Mouse (Mus musculus) left cerebral cortex, adult 18-20 months (tissue): ENCODE measurements at regions not wholly inside any gene's neighbourhood (a gene's known extent, or its start where the extent isn't known, plus 50 kb on each side); places are given as distances from the start of the nearest gene placed in this dataset.

Experiments
- DNase-seq, 2 experiments: peaks; one replicate each; pipeline ENCODE4 v3.0.0; 2021 to 2022; ENCODE audit warnings: low spot score in 2 of 2, mixed read lengths in 1 of 2

DNA sequence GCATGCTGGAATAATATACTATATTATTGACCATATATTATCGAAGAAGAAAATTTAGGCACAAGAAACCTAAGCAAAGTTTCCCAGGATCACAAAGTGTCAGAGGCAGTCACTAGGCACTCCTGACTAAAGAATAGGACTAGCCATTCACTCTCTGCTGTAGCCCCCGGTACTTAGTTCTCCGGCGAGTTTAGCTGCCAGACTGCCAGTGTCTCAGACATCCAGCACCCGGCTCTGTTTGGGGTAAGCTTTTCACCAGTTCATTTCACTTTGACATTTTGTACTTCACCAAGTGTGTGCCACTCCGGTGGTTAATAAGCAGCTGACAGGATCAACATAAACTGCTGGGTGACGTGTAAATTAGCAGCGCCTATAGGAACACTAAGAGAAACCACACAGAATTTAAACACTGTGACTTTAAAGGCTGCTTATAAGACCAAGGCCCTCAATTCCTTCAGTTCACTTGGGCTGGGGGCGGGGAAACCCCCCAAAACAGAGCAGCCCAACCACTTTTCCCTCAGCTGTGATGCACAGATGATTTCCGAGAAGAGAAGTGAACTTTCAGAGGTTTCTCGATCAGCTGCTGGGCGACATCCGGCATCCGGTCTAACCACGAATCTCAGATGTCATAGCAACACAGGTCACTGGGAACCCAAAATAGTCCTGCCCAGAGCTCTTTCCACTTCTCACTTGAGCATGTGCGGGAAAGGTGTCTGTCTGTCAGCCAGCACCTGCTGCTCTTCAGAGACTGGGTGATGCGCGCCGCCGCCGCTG lies 234.3 kb downstream of the Gm5426 start:
- DNase-seq, result peak in 1 of 2 experiments; percentile 14

GRCm38 (mm10) chr10:96371321-96371653 lies 234.9 kb downstream of the Gm5426 start:
- no peak for DNase-seq

- no peak for DNase-seq
These were observed 236.4 kb downstream of the Gm5426 start for GRCm38 (mm10) chr10:96372616-96373346.

GRCm38 (mm10) chr10:96373481-96373880 lies 237.1 kb downstream of the Gm5426 start:
- DNase-seq, result no peak

GRCm38 (mm10) chr10:96374293-96375069 lies 238.1 kb downstream of the Gm5426 start:
- DNase-seq, result no peak

DNA sequence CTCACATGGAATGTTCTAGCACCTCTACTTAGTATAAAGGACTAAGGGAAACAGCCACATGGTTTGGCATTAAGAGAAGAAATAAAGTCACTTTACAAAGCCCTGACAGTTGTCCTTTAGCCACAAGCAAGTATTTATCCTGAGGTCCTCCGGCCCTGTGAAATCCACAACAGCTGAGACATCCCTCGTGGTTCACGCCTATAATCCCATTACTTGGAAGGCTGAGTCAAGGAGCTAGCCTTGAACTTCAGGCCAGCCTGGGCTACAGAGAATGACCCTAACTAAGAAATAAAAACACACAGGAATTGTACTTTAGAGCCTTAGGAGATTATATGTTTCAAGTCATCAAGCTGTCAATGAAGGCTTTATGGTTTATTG lies 238.7 kb downstream of the Gm5426 start:
- DNase-seq, result no peak

DNA sequence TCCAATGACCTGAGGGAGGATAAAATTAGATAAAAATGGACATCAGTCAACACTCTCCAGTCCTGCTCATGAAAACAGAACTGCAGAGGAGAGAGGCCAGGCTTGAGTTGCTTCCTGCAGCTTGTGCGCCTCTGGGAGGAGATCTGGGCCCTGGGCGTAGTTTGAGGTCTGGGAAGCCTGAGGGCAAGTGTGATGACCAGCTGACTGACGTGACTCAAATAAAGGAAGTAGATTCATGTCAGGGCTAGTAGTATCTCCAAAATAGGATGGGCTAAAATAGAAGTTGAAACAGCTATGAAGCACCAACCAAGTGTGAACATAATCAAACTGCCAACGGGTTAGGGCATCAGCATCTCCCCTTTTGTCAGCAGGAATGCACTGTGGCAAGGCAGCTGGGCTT lies 239.3 kb upstream of the Btg1 start:
- DNase-seq, result no peak

DNA sequence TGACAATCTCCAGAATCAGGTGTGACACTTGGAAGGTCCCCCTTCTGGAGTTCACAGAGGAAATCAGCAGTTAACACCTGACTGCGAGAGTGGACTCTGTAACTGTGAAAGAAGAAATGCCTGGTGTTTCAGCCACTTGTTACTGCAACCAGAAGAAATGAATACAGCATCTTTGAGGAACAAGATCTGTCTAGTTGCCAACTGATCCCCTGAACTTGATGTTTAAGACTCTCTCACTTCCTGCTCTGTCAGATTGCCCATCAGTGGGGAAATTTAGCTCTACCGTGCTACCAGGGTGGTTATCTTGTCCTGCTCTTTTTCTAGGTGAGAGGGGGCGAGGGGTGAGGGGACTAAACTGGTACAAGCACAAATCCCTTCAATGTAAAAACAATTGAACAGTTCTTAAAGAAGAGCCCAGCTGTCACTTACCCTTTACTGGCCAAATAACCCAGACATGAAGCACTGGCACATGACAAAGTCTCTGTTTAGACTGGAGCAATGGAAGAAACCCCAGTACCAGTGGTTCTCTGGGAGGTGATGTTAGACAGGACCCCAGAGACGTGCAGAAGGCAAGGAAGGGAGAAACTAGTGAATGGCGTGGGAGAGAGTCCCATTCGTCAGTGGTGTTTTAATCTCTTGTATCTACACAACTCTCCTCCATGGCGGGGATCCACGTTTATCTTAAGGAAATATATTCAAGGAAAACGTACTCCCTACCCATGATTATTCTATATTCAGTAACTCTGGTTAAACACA lies 237.6 kb upstream of the Btg1 start:
- DNase-seq, result no peak

GRCm38 (mm10) chr10:96381664-96382063 lies 235.1 kb upstream of the Btg1 start:
- no peak for DNase-seq

GRCm38 (mm10) chr10:96391748-96392147 lies 225.1 kb upstream of the Btg1 start:
- DNase-seq, result no peak

DNA sequence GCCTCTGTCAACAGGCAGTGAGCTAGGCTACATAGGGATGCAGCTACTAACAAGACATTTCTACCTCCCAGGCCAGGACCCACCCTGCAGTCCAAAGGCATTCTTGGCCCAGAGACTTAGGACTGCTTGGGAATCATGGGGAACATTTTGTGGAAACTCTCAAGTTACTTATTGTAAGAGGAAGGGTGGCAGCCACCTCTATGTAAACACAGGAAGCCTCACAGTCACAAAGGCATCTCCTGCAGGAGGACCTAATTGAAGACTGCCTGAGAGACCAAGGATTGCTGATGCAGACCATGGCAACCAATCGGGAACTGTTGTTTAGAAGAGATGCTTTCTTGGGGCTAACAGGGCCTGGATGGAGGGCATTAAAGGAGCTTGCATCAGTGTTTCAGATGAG lies 224.0 kb upstream of the Btg1 start:
- DNase-seq, result no peak

- DNase-seq, result no peak
These were observed 222.6 kb upstream of the Btg1 start for GRCm38 (mm10) chr10:96394210-96394609.

- DNase-seq, result no peak
These were observed 221.8 kb upstream of the Btg1 start for GRCm38 (mm10) chr10:96395017-96395416.

DNA sequence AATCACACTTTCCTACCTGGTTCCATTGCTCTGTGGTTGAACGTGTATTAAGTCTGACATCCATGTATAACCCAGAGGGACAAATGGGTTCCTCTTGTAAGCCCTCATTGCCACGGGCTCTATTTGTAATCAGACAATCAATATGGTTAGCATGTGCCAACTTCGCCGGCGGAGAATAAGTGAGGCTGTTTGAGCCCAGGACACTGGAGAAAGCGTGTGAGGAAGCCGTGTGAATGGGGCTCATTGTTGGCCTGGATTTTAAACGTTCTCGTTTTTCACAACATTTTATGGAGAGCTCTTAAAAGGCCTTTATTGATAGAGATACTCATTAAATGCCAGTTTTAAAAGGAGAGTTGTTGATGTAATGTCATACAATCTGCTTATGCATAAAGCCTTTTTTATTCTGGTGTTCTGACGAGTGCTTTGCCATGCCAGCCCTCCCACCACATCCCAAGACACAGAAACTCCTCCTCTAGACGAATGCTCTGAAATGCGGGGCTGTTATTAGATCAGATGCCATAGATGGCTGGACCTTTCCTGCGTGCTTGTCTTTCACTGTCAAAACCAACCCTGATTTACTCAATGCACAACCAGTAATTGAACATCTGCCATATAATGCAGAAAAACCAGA lies 218.8 kb upstream of the Btg1 start:
- peak in 1 of 2 experiments; percentile 13 for DNase-seq

DNA sequence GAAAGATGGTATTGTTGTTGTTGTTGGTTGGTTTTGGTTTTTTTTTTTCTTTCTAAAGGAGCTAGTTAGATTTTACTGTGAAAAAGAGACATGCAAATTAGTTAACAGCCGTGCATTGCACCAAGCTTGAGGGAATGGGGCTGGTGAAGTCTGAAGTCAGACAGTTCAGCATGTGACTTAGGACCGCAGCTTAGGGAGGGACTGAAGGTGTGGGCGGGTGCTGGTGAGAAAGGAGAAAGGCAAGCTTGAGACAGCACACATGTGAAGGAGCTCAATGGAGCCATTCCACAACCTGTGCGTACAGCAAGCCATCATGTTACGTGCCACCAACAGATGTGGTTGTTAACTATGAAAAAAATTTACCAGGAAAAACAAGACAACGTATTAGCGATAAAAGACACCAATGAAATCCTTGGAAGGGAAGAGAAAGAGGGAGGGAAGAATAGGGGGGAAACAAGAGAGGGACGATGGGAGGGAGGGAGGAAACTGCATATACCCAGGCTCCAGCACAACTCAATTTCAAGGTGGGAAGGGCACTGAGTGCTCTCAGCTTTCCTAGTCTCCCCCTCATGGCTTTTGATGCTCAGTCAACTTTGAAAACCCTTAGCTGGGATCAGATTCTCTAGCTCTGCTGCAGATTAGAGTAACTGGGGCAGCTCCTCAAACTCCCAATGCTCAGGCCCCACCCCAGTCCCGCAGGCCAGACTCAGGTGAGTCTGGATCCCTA lies 218.1 kb upstream of the Btg1 start:
- no peak for DNase-seq

GRCm38 (mm10) chr10:96399636-96400400 lies 217.0 kb upstream of the Btg1 start:
- DNase-seq, result no peak

GRCm38 (mm10) chr10:96400793-96401192 lies 216.0 kb upstream of the Btg1 start:
- no peak for DNase-seq

DNA sequence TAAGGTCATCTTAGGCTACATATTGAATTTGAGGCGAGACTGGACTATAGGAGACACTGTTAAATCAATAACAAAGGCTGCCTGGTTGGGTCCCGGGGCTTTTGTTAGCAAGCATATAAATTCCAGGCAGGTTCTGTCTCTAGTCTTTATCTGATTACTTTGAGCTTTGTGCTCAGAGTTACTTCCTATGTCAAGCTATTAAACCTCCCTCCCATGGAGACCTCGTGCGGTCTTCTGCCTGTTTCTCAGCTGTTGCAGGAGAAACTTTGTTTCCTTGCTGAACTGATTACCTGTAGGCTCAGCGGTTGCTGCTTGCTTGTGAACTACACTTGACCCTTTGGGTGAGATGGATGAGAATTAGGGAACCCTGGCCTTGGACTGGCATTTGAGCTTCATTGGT lies 210.5 kb upstream of the Btg1 start:
- no peak for DNase-seq

DNA sequence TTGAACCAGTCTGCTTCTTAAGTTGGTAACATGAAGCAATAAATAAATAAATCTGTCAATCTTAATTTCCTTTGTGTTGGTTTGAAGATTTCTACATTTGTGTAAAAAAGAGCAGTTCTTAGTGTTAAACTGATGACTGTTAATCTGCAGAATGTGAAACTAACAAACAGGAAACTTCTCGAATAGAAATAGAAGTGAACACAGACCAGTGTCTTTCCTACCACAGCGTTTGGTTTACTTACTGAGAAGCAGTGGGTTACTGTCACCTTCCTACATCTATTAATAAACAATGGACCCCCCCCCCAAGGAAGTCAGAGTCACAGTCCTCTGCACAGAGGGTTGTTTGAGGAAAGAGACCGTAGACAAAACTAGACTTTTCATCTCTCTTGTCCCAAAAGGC lies 209.0 kb upstream of the Btg1 start:
- no peak for DNase-seq
